Mouse (Mus musculus): ENCODE results near the gene Rere. TPM values are rescaled to one million over a fixed set of nuclear protein-coding genes. Genes with fewer than 3 reads are reported as not detected.
A peak's percentile ranks its signal among the peaks of the same experiment; 100 is the strongest.

Rere gene
- total RNA-seq, 2 experiments from 2014 or later: 51.5 to 52.0 TPM

DNA sequence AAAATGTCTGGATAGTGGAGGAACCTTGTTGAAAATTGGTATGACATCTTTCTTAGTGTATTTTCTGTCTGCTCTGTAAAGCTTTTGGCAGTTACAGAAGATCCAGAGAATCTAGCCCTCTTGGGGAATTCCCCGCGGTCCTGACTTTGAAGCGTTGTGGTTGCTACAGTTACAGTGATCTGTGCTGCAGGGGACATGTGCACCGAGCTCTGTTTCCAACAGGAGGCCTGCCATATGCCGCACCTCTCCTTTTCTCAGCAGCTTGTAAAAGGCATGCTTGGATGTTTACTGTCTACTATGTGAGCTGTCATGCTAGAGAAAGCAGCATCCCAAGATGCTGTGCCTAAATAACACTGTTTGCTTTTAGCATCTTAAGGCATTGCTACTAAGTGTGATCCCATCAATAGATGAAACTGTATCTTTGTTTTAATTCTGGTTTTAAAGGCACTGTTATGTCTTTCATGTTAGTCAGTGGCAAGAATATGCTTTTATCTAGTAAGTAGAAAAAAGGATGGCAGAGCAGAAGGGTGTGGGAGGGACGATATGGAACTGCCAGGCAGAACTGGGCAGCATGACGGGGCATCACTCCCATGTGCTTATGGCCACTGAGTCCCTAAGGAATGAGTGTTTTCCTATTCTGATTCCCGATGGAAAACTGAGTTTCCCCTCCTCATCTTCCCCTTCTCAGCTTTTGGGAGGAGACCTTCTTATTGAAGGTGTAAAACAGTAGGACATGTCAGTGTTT, 57.6 kb downstream of the Rere start:
- DNase-seq: no peak
- intact Hi-C loops (cut with DNase I): no loop called here

DNA sequence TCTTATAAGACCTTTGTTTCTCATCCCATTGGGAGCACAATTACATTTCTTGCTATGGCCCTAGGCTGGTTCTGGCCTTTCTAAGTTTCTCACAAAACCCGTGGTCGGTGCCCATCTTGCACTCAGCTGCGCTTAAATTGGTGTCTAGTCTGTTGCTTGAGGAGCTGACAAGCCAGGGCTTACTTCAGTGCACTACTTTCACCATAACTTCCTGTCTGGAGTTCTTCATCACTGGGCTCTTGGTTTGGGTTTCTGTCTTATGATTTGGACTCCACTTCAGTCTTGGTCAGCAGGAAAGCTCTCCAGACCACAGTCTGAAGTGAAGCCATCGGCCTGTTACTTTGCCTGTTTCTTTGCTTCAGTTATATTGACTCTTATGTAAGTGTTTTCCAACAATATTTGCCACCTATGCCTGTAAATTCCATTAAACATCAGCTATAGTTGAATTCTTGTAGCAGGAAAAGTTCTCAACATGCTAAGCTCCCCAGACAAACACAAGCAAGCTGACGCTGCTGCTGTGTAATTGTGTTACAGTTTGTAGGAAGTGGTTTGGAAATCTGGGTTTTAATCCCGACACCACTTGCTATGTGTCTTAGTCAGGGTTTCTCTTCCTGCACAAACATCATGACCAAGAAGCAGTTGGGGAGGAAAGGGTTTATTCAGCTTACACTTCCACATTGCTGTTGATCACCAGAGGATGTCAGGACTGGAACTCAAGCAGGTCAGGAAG, 59.5 kb downstream of the Rere start:
- intact Hi-C loops (cut with DNase I): loop anchor here (1.0 to 5.0 kb wide), 2 partner anchors 54 to 84 kb away; no protein-coding TSS in a partner anchor
- no peak for DNase-seq

DNA sequence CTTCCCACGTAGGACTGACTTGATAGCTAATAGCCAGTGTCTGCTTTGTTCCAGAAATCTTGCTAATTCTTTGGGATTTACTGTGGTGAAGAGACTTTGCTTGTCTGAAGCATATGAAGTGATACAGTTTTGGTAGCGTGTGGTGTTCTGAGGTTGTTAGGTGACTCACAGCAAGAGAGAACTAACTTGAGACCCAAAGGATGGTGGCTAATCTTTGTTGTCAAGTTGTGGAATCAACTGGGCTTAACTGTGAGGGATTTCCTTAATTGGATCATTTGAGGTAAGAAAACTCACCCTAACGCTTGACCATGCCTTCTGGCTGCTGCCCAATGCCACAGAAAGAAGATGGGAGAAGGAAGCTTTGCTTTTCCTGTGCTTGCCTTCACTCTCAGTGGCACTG, 63.1 kb downstream of the Rere start:
- no peak for DNase-seq
- intact Hi-C loops (cut with DNase I): loop anchor here (5.0 kb wide), 1 partner anchor 57 kb away; no protein-coding TSS in a partner anchor

DNA sequence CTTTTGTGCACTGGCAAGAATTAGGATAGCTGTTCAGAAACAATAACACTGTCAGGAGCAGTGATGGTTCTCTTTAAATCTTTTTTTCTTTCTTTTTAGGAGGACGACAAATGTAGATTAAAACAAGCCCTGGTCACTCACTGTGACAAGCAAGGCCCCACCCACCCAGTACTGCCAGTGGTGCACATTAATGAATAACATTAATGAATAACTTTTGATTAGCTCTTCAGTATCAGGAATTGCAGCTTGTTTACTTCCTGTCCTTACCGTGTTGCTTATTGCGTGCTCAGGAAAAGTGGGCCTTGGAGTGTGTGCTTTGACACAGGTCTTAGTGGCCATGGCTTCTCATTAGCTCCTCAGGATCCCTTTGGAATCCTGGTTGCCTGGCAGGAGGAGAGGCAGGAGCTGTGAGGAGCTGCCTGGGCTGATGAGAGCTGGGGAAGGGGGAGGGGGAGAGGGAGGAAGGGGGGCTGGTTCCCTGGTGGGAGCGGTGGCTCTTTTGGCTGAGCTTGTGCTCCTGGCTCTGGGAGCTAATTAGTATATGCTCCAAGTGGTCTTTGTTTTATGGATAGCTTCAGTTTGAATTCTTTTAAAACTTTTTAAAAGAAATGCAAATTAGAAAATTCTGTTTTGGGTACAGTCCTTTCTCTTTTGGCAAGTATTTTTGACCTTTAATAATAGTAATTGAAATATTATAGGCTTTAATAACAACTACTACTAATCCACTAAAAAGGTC, 65.4 kb downstream of the Rere start:
- intact Hi-C loops (cut with DNase I): loop anchor here (1.0 to 2.0 kb wide), 2 partner anchors 118 to 280 kb away; no protein-coding TSS in a partner anchor
- no peak for DNase-seq

DNA sequence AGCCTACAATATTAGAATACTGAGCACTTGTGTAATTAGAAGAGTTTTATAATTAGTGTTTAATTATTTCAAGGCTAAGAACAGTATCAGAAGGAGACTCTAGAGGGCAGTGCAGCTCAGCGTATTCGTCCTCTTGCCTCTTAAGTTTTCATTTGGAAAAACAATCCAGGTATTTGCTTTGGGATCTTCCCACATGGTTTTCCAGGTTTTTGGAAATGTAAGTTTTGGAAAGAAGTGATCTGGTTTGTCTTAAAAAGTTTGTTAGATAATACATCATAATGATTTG, 65.9 kb downstream of the Rere start:
- DNase-seq: peak in 1 of 2 experiments; percentile 34
- intact Hi-C loops (cut with DNase I): loop anchor here (1.0 to 2.0 kb wide), 2 partner anchors 118 to 279 kb away; no protein-coding TSS in a partner anchor

DNA sequence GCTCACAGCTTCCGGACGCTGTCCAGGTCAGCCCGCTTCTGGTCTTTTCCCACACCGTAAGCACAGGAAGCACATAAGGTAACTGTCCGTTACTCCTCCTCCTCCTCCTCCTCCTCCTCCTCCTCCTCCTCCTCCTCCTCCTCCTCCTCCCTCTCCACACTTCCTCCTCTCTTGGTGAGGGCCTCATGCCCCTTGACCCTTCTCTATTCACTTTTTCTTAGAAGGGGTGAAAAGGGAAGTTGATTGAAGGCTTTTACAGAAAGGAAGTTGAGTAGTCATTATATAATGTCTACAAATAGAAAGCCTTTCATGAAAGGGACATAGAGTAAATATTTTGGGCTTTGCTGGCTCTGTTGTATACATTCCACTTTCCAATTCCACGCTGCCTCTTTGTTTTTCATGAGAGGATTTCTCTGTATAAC, 68.2 kb downstream of the Rere start:
- intact Hi-C loops (cut with DNase I): no loop called here
- no peak for DNase-seq

DNA sequence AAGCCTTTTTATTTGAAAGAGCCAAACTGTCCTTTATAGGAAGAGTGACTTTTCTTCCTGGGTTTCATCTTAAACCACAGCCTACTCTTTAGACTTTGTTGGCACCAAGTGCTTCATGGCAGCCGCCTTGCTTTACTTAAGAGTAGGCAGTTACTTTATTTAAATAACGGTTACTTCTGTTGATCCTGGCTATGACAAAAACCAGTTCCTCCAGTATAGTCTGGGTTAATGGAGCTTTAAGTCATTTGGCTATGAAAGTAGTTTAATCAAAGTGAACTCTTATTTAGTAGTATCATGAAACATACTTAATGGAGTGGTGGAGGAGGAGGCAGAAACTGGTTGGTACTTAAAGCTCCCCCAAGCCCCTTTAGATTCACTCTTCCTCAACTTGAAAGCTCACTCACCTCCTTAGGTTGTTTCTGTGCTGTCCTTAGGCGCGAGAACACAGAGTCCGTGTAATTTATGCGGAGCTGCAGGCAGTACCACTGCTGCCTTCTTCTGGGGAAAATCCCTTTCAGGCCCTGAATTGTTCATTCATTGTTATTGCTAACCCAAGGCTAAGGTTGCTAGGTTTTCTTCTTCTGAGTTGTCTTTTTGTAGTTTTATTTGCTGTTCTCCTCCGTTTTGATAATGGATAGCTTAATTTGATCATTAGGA, 70.1 kb downstream of the Rere start:
- intact Hi-C loops (cut with DNase I): no loop called here
- DNase-seq: no peak

DNA sequence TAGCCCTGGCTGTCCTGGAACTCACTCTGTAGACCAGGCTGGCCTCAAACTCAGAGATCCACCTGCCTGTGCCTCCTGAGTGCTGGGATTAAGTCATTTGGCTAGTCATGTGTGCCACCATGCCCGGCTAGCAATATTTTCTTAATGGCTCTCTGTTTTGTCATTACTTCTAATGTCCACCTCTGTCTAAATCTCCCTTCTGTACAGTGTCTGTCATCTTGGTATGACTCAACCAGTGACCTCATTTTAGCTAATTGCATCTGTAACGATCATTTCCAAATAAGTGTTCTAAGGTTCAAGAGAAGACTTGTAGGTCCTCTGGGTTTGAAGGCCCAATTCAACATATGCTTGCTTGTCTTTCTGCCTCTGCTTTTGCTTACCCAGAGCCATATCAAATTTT, 71.3 kb downstream of the Rere start:
- no peak for DNase-seq
- intact Hi-C loops (cut with DNase I): no loop called here

DNA sequence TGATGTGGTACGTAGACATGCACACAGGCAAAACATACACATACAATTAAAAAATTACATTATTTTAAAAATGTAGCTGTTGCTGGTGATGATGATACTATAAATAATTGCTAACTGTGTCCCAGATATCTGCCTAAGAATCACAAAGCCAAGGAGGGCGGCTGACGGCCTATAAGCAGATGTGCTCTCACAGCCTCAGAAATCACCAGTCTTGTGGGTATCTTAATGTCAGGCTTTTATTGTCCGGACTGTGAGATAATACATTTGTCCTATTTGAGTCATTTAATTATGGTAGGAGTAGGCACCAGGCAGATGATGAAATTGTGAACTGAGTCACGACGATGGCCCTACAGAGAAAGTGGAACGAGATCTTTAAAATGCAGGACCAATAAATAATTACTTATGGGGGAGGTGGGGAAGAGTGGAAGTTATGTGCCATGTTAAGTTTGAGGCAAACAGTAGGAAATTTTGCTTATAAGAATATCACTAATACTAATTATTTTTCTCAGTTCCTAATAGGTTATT, 72.0 kb downstream of the Rere start:
- intact Hi-C loops (cut with DNase I): no loop called here
- no peak for DNase-seq

DNA sequence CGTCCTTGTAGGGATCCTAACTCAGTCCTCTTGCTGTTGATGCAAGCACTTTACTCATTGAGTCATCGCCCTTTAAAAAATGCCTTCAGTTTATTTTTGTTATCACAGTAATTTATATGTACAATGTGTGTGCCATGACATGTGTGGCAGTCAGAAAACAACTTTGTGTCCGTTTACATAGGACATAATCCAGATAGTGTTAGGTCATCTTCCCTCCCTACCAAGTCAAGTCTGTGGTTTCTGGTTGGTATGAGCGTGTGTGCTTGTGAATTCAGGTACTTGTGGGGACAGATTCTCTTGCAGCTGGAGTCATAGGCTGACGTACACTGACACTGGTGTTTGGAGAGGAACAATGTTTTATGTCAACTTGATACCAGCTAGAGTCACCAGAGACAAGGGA, 74.4 kb downstream of the Rere start:
- intact Hi-C loops (cut with DNase I): no loop called here
- DNase-seq: no peak

DNA sequence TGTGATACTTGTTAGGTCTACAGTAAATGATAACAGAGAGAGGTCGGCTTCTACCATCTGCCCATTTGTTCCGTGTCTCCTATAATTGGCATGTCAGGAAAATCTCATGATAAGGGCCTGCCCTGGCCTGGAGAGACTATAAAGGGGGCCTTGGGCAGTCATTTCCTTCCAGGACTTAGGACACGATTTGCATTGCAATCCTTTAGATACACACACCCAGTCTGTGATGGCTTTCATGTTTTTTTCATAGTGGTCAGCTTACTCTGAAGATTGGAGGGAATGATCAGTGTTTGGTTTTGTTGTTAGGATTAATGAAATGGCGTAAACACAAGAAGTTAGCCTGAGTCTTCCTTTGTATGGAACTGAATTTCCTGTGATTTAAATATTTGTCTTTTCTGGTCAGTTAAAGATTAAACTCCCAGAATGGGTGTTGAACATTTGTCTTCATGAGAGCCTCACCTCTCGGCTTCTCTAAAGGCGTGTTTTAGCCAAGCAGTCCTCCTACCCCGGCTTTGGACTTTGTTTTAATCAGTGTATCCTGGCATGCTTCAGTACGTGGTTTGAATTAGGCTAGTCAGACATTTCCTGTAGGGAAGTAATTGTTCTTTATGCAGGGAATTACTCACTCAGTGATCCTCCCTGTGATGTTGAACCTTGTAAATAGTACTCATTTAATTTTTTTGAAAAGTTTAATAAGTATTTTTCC, 80.7 kb downstream of the Rere start:
- no peak for DNase-seq
- intact Hi-C loops (cut with DNase I): no loop called here

DNA sequence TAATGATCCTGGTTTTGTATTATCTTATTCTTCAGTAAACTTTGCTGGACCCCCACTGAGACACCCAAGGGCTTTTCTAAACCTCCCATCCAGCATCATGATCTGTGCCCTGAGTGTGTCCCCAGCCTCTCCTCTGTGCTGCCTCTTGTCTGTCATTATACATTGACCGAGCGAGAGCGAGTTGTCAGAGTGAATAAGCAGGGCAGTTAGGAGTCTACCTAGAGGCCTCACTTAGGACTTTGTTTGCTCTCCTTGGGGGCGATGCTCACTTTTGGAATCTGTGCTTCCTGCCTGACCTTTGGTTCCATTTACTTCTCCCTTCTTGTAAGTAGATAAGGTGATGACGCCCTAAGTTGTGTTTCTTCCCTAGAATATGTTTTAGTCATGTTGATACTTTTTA, 81.4 kb downstream of the Rere start:
- DNase-seq: no peak
- intact Hi-C loops (cut with DNase I): no loop called here

DNA sequence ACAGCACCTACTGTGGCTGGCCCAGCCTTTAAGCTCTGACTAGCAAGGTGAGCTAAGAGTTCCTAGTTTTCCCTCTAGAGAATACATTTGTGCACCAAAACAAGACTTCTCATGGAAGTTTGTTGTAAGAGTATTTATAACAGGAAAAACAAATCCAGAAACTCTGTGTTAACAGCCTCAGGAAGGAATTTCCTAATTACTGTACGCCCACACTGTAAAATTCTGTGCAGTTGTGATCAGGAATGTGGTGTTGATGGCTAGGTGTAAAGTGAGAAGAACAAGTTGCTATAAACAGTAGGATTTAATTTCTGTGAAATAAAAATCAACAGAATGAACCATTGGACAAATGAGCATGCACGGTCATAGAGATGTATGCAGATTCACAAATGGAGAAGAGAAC, 83.3 kb downstream of the Rere start:
- intact Hi-C loops (cut with DNase I): no loop called here
- no peak for DNase-seq

DNA sequence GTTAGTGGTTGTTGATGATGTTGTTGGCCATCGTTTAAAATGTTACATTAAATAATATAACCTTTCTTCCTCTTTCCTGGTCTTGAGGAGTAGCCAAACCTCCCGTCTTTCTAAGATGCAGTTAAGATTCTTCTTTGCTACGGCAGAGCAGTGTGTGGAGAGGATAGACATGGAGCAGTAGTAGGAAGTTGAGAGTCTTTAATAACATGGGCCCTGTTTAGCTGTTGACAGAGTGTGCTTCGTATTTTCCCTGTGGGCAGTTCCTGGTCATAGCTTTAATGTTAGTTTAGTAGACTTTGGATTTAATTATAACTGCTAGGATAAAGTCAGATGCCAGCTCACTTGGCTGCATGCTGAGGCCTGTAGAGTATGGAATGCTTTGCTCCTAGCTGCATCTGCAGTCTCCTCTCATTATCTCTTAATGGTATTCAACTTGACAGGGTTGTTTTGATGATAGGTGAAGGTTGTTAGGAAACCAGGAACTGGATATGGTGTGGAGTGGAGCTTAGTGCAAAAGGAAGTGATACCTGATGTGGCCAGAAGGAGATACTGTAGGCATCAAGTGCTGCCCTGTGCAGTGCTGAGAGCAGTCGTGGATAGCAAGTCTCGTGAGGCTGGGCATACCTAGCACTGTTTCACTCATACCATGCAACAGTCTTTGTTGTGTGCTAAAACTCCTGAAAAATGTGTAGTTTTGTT, 85.2 kb downstream of the Rere start:
- peak in 1 of 2 experiments; percentile 13 for DNase-seq
- intact Hi-C loops (cut with DNase I): no loop called here

DNA sequence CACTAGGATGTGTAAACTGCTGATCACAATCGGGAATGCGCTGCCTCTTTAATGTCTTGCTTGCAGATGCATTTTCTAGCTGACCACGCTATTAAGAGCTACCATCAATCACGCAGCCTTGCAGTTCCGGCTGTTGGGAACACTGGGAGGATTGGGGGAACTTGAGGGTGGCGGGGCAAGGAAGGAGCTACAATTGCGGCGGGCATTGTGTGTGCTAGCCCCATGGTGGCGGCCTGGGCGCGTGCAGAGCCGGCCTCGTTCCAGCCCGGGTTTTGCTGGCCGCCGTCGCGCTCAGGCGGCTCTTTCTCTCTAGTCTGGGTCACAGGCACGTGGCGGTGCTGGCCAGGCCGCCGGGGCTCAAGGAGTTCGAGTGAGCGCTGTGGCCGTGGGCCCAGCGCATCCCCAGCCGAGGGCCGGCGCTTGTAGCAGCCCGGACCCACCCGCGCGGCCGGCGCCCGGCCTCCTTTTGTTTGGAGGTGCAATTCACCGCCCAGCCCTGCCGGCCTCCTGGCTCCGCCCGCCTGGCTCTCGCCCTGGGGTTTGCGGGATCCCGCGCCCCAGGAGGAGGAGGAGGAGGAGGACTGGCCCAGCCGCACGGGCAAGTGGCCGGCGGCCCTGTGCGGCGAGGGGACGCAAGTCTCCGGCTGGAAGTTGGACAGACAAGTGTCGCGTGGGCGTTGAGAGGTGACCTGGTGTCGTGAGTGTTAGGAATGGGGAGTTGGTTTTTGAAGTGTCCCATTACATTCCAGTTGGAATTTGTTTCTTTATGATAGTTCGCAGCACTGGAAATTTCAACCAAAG, 90.3 kb downstream of the Rere start:
- intact Hi-C loops (cut with DNase I): loop anchor here (2.0 to 5.0 kb wide), 2 partner anchors 31 to 196 kb away; no protein-coding TSS in a partner anchor
- peak; percentile 79 to 85 for DNase-seq

DNA sequence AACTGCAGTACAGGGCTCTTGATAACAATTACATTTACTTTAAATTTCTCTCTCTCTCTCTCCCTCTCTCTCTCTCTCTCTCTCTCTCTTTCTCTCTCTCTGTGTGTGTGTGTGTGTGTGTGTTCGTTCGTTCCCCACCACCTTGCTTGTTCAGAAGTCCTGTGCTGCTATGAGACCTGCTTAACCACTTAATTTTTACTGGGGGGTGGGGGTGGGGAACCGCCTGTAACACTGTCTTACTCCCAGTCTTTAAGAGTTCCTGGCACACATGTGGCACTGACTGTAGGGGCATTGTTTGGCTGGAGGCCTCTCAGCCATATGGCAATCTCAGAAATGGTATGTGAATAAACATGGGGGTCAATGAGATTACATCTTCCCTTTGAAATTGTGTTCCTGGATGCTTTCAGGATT, 91.2 kb downstream of the Rere start:
- intact Hi-C loops (cut with DNase I): loop anchor here (2.0 to 5.0 kb wide), 2 partner anchors 30 to 195 kb away; no protein-coding TSS in a partner anchor
- DNase-seq: peak in 1 of 2 experiments; percentile 21

DNA sequence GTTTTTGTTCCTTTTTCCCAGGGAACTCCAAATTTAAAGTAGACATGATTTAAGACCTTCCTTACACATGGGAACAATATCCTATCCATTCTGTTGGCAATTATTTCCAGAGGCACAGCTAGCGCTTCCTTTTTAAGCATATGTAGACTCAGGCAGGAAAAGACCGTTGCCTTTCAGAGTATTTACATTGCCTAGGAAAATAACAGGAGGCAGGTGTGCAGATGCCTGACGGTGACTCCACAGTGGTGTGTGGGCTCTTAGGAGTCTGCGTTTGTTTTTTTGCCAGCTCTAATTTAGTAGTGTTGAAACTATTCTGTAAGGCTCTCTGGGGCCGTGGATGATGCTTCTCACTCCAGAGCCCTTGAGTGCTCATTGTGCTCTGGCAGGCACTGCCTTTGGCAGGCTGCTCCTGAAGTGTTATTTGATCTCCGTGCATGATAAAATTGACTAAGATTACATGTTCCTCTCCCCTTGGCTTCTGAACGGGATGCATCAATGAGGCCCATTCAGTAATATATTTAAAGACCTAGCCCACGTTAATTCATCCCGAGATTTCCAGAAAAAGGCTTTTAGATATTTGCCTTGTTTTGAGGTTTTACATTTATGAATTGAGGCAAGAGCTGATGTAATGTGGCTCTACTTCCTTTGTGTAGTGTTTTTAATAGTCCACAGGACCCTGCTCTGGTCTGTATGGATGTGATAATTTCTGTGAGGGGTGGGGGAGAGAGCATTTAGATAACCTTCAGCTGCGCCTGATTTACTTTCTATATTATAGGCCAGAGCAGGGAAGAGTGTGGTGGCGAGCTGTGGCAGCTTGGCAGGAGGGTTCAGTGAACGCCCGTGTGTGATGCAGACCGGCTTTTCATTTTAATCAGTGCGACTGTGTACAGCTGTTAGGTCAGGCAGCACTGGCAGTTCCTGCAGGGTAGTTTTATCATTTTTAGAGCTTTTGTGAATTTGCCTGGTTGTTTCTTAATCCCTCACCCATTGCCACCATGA, 92.0 kb downstream of the Rere start:
- intact Hi-C loops (cut with DNase I): loop anchor here (2.0 to 5.0 kb wide), 2 partner anchors 29 to 194 kb away; no protein-coding TSS in a partner anchor
- DNase-seq: peak; percentile 31 to 34
